Mouse (Mus musculus): Measurements from ENCODE around the gene Cped1. TPM values are rescaled to one million over a fixed set of nuclear protein-coding genes. Genes with fewer than 3 reads are reported as not detected.

Gene Cped1
- total RNA-seq (2012; rRNA removed), result 0.03 TPM in 1 of 2 replicates, not detected in the other
- polyA plus RNA-seq (2012; ENCODE audit: insufficient read depth in 1 of 2, insufficient read length in 2 of 2, low read depth in 1 of 2, low replicate concordance in 2 of 2, missing spikeins in 1 of 2), result not detected

DNA sequence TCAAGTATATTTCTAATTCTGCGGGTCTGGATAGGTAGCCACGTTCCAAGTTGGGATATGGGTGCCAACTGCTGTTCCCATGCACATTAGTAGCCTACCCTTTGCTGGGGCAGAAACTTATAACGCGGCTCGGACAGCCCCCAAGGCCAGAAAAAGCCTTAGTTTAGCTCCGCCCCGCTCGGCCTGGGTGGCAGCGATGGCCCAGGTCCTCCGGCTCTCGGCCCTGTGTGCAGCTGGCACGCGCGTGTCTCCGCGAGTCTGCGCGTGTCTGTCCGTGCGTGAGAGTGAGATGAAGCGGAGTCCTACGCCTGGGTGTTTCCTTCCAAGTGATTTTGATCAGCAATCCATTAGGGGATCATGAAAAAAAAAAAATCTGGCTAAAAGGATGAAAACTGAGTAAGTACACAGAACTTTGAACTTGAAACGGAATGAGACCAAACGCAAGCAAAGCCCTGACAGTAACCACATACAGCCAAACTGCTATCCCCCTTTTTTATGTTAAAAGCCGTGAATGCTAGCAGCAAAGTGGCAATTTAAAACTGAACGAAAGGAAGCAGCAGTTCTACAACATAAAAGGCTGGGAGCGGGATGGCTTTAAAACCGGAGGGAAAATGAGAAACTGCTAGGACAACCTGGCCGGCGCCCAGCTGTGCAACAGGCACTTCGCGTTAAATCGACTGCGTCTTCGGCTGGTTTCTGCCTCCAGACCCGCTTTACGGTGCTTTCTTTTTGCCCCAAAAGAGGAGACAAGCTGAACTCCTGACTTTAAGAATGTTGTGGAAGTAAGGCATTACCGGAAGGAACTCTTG is at the start of gene Cped1:
Gene Cped1, plus strand, starts transcription at position 185 of the 809 bp plus-strand sequence.
- Histone ChIP-seq H3K36me3 (ENCODE audit: control insufficient read depth in 1 of 2, insufficient read depth in 2 of 2, low read length in 2 of 2) (no peaks in the 10 kb centered on the region), H3K27ac (ENCODE audit: control insufficient read depth, low read depth, low read length) (no peak within 1 kb of the TSS), H3K9ac (ENCODE audit: control insufficient read depth, low read depth, low read length, poor library complexity, severe bottlenecking) (no peak within 1 kb of the TSS), H3K4me3 (ENCODE audit: control insufficient read depth in 1 of 2, insufficient read depth in 1 of 2, low read depth in 2 of 2, low read length in 2 of 2) (no peak within 1 kb of the TSS), H3K27me3 (ENCODE audit: control insufficient read depth in 1 of 2, insufficient read depth in 2 of 2, low read length in 2 of 2) (no peaks in the 10 kb centered on the region), H3K4me1 (ENCODE audit: control insufficient read depth in 1 of 2, insufficient read depth in 2 of 2, low read length in 2 of 2) (no peaks in the 10 kb centered on the region), H3K79me2 (ENCODE audit: control insufficient read depth, insufficient read depth, low read length, poor library complexity) (no peaks in the 10 kb centered on the region), H3K9me3 (replicated peaks; ENCODE audit: insufficient read depth, low read length) (no peaks in the 10 kb centered on the region)
- no peak for DNase-seq (ENCODE audit: low read depth, low spot score)
- TF ChIP-seq RAD21 (IDR thresholded peaks at IDR 0.05; ENCODE audit: low read depth, low read length) (no peak), MYC (IDR thresholded peaks at IDR 0.05; ENCODE audit: low read depth, low read length) (no peak), MAFK (IDR thresholded peaks at IDR 0.05; ENCODE audit: borderline replicate concordance, low read depth, low read length) (no peak), TCF12 (IDR thresholded peaks at IDR 0.05; ENCODE audit: low read depth, low read length) (no peak), ZNF384 (IDR thresholded peaks at IDR 0.05; ENCODE audit: low read depth, low read length) (no peak), MEF2A (IDR thresholded peaks at IDR 0.05; ENCODE audit: extremely low read depth, insufficient replicate concordance, low read depth, low read length, poor library complexity, severe bottlenecking) (no peak)

DNA sequence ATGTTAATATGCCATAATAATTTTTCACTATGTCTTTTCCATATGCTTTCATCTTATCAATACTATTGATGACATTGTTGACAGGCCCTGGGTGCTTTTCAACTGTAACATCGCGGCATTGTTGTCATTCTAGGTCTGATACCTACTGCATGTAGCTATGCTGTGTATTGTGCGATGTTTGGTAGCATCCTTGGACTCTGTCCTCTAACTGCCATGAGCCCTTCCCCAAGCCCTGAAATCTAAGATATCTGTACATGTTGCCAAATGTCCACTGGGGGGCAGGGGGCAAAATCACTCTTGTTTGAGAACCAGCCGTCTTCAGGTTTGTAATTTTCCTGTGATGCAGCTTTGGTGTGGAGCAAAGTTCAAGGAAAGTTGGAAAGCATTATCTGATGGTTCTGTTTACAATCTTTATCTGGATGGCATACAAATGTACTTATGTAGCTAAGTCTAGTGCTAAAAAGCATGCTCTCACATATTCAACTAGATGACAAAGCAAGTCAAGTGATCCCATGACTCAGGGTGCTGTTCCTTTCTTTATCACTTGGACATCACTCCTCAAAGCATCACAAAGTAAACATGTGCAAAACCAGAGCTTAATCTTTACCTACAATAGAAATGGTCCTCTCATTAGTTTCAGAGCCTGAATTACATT is 47.6 kb upstream of the Cped1 start:
- Histone ChIP-seq H3K79me2 (ENCODE audit: control insufficient read depth, insufficient read depth, low read length, poor library complexity) (no peaks in the 10 kb centered on the region), H3K27ac (ENCODE audit: control insufficient read depth, low read depth, low read length) (no peak overlapping the region), H3K4me1 (ENCODE audit: control insufficient read depth in 1 of 2, insufficient read depth in 2 of 2, low read length in 2 of 2) (no peaks in the 10 kb centered on the region), H3K36me3 (ENCODE audit: control insufficient read depth in 1 of 2, insufficient read depth in 2 of 2, low read length in 2 of 2) (no peaks in the 10 kb centered on the region), H3K4me3 (ENCODE audit: control insufficient read depth in 1 of 2, insufficient read depth in 1 of 2, low read depth in 2 of 2, low read length in 2 of 2) (no peak overlapping the region), H3K9ac (ENCODE audit: control insufficient read depth, low read depth, low read length, poor library complexity, severe bottlenecking) (no peak overlapping the region), H3K9me3 (replicated peaks; ENCODE audit: insufficient read depth, low read length) (no peaks in the 10 kb centered on the region), H3K27me3 (ENCODE audit: control insufficient read depth in 1 of 2, insufficient read depth in 2 of 2, low read length in 2 of 2) (peaks cover 11 to 13% of the 10 kb centered on the region in 2 experiments)
- TF ChIP-seq ZKSCAN1 (IDR thresholded peaks at IDR 0.05; ENCODE audit: low read depth, low read length) (no peak), MAX (IDR thresholded peaks at IDR 0.05; ENCODE audit: low read length) (no peak), SMC3 (IDR thresholded peaks at IDR 0.05; ENCODE audit: low read depth, low read length) (no peak), MYC (IDR thresholded peaks at IDR 0.05; ENCODE audit: low read depth, low read length) (no peak), BHLHE40 (IDR thresholded peaks at IDR 0.05; ENCODE audit: borderline replicate concordance, low read depth, low read length) (no peak), NRF1 (IDR thresholded peaks at IDR 0.05; ENCODE audit: insufficient read depth, low read depth, low read length, poor library complexity, severe bottlenecking) (no peak), JUND (IDR thresholded peaks at IDR 0.05; ENCODE audit: low read depth, low read length) (no peak), UBTF (IDR thresholded peaks at IDR 0.05; ENCODE audit: borderline replicate concordance, insufficient read depth, low read depth, low read length) (no peak), USF1 (IDR thresholded peaks at IDR 0.05; ENCODE audit: low read depth, low read length) (no peak), ZMIZ1 (IDR thresholded peaks at IDR 0.05; ENCODE audit: low read depth, low read length) (no peak), GATA1 (IDR thresholded peaks at IDR 0.05; ENCODE audit: low read depth, low read length) (no peak)
- DNase-seq (ENCODE audit: low read depth, low spot score), result no peak
